Mouse (Mus musculus): ENCODE data around the gene Lyrm4. TPM values are rescaled to one million over a fixed set of nuclear protein-coding genes. Genes with fewer than 3 reads are reported as not detected.
A peak's percentile ranks its signal among the peaks of the same experiment; 100 is the strongest.

Lyrm4 gene
- polyA plus RNA-seq, 1 experiment from 2014 or later: 43.4 TPM

DNA sequence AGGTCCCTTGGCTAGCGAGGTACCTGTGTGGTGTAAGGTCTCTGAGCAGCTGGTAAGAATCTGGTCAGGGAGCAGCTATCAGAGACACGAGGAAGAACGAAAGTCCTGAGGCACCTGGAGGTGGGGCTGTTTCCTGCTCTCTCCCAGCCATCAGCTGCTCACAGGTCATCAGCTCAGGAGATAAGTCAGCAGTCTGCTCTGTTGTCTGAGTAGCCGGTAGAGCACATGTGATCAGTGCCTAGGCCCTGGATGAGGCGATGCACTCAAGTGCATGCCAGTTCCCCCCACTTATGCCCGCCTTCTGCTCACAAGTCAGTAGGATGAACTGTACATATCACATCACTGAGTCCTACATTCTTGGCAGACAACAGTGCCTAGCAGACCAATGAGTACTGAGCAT is 134.3 kb downstream of the Lyrm4 start:
- H3K9me3 ChIP-seq (ENCODE audit: control insufficient read depth, low read length): no peaks in the 10 kb centered on the region
- H3K4me2 ChIP-seq (replicated peaks): no peak overlapping the region
- no peak overlapping the region for H3K9ac ChIP-seq
- DNase-seq (ENCODE audit: low spot score) (no peak), ATAC-seq (ENCODE audit: low FRiP score) (no peak)
- H3K27me3 ChIP-seq (ENCODE audit: control insufficient read depth, insufficient read depth, low read length): no peaks in the 10 kb centered on the region
- H3K36me3 ChIP-seq (replicated peaks; ENCODE audit: control insufficient read depth, insufficient read depth): no peaks in the 10 kb centered on the region
- no peak overlapping the region for H3K27ac ChIP-seq
- WGBS: 90% methylated on average over 6 of the region's 6 CpGs
- H3K4me3 ChIP-seq (replicated peaks; ENCODE audit: low read length): no peak overlapping the region
- H3K4me1 ChIP-seq (replicated peaks; ENCODE audit: control insufficient read depth, insufficient read depth, low read length): 0 out of 2 replicates have a peak, but pooled peaks cover 5% of the 10 kb centered on the region

DNA sequence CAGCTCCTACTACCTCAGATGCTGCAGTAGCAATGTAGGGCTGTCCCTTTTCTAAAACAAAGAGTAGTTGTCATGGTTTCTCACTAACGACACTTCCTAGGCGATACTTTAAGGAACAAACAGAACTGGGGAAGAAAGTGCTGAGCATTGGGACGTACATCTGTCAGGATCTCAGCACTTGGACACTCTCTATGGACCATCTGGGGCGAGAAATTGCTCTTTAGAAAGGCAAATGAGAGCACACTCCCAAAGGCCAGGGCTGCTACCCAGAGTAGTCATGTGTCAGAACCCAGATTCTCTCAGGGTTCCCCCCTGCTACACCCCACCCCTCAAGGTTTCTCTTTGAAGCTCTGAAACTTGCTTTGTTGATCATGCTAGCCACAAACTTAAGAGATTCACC is 136.9 kb downstream of the Lyrm4 start:
- H3K9ac ChIP-seq: no peak overlapping the region
- no peaks in the 10 kb centered on the region for H3K36me3 ChIP-seq (replicated peaks; ENCODE audit: control insufficient read depth, insufficient read depth)
- 35% methylated on average over 4 of the region's 4 CpGs for WGBS
- H3K4me3 ChIP-seq (replicated peaks; ENCODE audit: low read length): no peak overlapping the region
- ATAC-seq (ENCODE audit: low FRiP score): no peak
- no peaks in the 10 kb centered on the region for H3K27me3 ChIP-seq (ENCODE audit: control insufficient read depth, insufficient read depth, low read length)
- no peak overlapping the region for H3K27ac ChIP-seq
- no peak for DNase-seq (ENCODE audit: low spot score)
- no peak overlapping the region for H3K4me2 ChIP-seq (replicated peaks)
- no peaks in the 10 kb centered on the region for H3K4me1 ChIP-seq (replicated peaks; ENCODE audit: control insufficient read depth, insufficient read depth, low read length)
- H3K9me3 ChIP-seq (ENCODE audit: control insufficient read depth, low read length): no peaks in the 10 kb centered on the region

DNA sequence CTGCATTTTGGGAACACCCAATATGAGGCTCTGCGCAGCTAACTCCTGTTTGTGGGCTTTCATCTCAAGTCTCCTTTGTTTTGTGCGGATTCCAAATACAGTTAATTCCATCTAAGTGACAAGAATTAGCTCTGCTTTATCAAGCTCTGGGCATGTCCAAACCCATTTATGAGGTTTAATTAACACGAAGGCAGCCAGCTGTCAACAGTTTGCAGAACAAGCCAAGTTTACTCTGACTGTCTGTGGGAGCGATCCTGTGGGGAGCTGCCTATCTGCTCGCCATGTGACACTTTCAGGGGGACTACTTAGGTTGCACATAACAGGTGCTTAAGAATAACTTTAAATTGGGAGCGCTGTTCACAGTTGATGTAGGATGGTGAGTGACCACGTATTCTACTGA is 140.4 kb downstream of the Lyrm4 start:
- Histone ChIP-seq H3K4me3 (replicated peaks; ENCODE audit: low read length) (no peak overlapping the region), H3K4me2 (replicated peaks) (no peak overlapping the region), H3K9ac (no peak overlapping the region), H3K9me3 (ENCODE audit: control insufficient read depth, low read length) (no peaks in the 10 kb centered on the region), H3K27me3 (ENCODE audit: control insufficient read depth, insufficient read depth, low read length) (no peaks in the 10 kb centered on the region), H3K36me3 (replicated peaks; ENCODE audit: control insufficient read depth, insufficient read depth) (no peaks in the 10 kb centered on the region), H3K27ac (no peak overlapping the region), H3K4me1 (replicated peaks; ENCODE audit: control insufficient read depth, insufficient read depth, low read length) (no peaks in the 10 kb centered on the region)
- no peak for ATAC-seq (ENCODE audit: low FRiP score)
- no peak for DNase-seq (ENCODE audit: low spot score)
- WGBS: 84% methylated on average over 7 of the region's 7 CpGs

DNA sequence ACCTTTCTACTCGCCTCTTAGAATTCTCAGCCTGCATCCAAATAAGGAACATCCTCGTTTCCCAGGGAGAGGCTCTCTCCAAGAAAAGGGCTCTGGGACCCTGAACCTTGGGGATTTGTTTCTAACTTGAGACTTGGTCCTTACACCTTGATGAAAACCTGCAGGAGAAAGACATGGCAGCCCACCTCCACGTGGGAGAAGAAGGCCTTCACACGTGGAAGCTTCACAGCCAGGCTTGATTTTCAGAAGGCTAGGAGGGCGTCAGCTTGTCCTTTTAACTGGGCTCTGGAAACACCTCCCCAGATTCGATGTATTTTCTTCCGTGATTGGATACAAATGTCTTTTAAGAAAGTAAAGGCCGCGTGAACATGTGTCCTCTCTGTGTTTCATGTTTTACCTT is 147.5 kb downstream of the Lyrm4 start:
- DNase-seq (ENCODE audit: low spot score) (no peak), ATAC-seq (ENCODE audit: low FRiP score) (no peak)
- peaks cover 28% of the 10 kb centered on the region for H3K27me3 ChIP-seq (ENCODE audit: control insufficient read depth, insufficient read depth, low read length)
- H3K4me2 ChIP-seq (replicated peaks): peak overlapping the region; percentile 100
- no peak overlapping the region for H3K27ac ChIP-seq
- H3K4me3 ChIP-seq (replicated peaks; ENCODE audit: low read length): peak overlapping the region; percentile 67
- H3K9me3 ChIP-seq (ENCODE audit: control insufficient read depth, low read length): no peaks in the 10 kb centered on the region
- WGBS: 25% methylated on average over 9 of the region's 9 CpGs
- H3K36me3 ChIP-seq (replicated peaks; ENCODE audit: control insufficient read depth, insufficient read depth): no peaks in the 10 kb centered on the region
- peaks cover 10% of the 10 kb centered on the region; the same call in 1 of the 2 replicates for H3K4me1 ChIP-seq (replicated peaks; ENCODE audit: control insufficient read depth, insufficient read depth, low read length)
- H3K9ac ChIP-seq: no peak overlapping the region

DNA sequence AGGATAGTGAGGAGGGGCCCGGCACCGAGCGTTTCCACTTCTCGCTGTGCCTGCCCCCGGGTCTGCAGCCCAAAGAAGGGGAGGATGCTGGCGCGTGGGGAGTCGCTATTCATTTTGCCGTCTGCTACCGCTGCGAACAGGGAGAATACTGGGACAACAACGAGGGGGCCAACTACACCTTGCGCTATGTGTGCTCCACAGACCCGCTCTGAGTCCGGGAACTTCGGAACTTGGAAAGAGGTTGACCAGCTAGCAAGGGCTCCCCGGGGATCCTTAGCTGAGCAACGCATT is 147.9 kb downstream of the Lyrm4 start:
- ATAC-seq (ENCODE audit: low FRiP score) (no peak), DNase-seq (ENCODE audit: low spot score) (no peak)
- no peak overlapping the region for H3K27ac ChIP-seq
- peak overlapping the region; percentile 57 for H3K9ac ChIP-seq
- H3K36me3 ChIP-seq (replicated peaks; ENCODE audit: control insufficient read depth, insufficient read depth): no peaks in the 10 kb centered on the region
- H3K4me2 ChIP-seq (replicated peaks): peak overlapping the region; percentile 100
- H3K4me1 ChIP-seq (replicated peaks; ENCODE audit: control insufficient read depth, insufficient read depth, low read length): peaks cover 10% of the 10 kb centered on the region; the same call in 1 of the 2 replicates
- no peaks in the 10 kb centered on the region for H3K9me3 ChIP-seq (ENCODE audit: control insufficient read depth, low read length)
- peaks cover 28% of the 10 kb centered on the region for H3K27me3 ChIP-seq (ENCODE audit: control insufficient read depth, insufficient read depth, low read length)
- WGBS: 1% methylated on average over 18 of the region's 18 CpGs
- H3K4me3 ChIP-seq (replicated peaks; ENCODE audit: low read length): peak overlapping the region; percentile 67

DNA sequence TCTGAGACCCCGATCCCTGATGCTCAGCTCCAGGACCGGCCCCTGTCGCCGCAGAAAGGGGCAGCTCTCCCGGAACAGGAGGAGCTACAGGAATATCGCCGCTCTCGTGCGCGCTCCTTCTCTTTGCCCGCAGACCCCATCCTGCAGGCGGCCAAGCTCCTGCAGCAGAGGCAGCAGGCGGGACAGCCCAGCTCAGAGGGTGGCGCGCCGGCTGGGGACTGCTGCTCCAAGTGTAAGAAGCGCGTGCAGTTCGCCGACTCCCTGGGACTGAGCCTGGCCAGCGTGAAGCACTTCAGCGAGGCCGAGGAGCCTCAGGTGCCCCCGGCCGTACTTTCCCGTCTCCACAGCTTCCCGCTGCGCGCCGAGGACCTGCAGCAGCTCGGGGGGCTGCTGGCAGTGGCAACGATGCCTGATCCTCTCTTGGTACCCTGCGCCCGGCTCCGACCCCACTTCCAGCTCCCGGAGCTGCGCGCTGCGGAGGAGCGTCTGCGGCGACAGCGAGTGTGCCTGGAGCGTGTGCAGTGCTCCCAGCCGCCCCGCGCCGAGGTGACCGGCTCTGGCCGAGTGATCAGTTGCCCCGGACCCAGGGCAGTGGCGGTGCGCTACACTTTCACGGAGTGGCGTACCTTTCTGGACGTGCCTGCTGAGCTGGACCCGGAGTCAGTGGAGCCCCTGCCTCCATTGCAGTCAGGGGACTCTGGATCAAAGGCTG is 148.5 kb downstream of the Lyrm4 start:
- Histone ChIP-seq H3K36me3 (replicated peaks; ENCODE audit: control insufficient read depth, insufficient read depth) (no peaks in the 10 kb centered on the region), H3K4me2 (replicated peaks) (peak overlapping the region; percentile 100), H3K9ac (peak overlapping the region; percentile 57), H3K4me1 (replicated peaks; ENCODE audit: control insufficient read depth, insufficient read depth, low read length) (peaks cover 10% of the 10 kb centered on the region; the same call in 1 of the 2 replicates), H3K27ac (no peak overlapping the region), H3K4me3 (replicated peaks; ENCODE audit: low read length) (peak overlapping the region; percentile 67), H3K27me3 (ENCODE audit: control insufficient read depth, insufficient read depth, low read length) (peaks cover 28% of the 10 kb centered on the region), H3K9me3 (ENCODE audit: control insufficient read depth, low read length) (no peaks in the 10 kb centered on the region)
- peak; percentile 74; the same call in 1 of the 2 replicates for ATAC-seq (ENCODE audit: low FRiP score)
- WGBS: under 1% methylated on average over 56 of the region's 57 CpGs
- DNase-seq (ENCODE audit: low spot score): no peak

DNA sequence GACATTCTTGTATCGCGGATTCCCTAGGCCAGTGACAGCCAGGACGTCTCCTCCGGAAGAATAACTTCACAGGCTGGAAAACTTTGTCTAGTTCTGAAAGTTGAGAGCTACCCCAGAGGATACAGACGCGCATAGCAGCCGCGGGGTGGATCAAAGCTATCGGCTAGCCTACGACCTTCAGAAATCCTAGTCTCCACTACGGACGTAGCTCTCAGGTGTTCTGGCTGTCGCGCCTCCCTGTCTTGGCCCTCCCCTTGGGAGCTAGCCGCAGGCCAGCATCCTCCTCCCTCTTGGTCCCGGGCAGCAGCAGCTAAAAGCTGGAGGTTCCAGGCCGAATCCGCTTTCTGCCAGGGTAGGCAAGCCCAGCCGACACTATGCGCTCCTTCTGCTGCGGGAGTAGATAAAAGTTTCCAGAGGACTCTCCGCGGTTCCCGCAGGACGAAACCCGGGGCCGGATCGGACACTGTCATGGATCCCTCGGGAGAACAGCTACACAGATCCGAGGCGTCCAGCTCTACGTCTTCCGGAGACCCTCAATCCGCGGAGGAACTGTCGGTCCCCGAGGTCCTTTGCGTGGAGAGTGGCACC is 149.1 kb downstream of the Lyrm4 start:
- Histone ChIP-seq H3K4me2 (replicated peaks) (peak overlapping the region; percentile 100), H3K4me1 (replicated peaks; ENCODE audit: control insufficient read depth, insufficient read depth, low read length) (peaks cover 10% of the 10 kb centered on the region; the same call in 1 of the 2 replicates), H3K9ac (peak overlapping the region; percentile 57), H3K27me3 (ENCODE audit: control insufficient read depth, insufficient read depth, low read length) (peaks cover 28% of the 10 kb centered on the region), H3K4me3 (replicated peaks; ENCODE audit: low read length) (peak overlapping the region; percentile 67), H3K27ac (no peak overlapping the region), H3K9me3 (ENCODE audit: control insufficient read depth, low read length) (no peaks in the 10 kb centered on the region), H3K36me3 (replicated peaks; ENCODE audit: control insufficient read depth, insufficient read depth) (no peaks in the 10 kb centered on the region)
- ATAC-seq (ENCODE audit: low FRiP score) (peak; percentile 48; the same call in 1 of the 2 replicates), DNase-seq (ENCODE audit: low spot score) (no peak)
- WGBS: under 1% methylated on average over 38 of the region's 38 CpGs

DNA sequence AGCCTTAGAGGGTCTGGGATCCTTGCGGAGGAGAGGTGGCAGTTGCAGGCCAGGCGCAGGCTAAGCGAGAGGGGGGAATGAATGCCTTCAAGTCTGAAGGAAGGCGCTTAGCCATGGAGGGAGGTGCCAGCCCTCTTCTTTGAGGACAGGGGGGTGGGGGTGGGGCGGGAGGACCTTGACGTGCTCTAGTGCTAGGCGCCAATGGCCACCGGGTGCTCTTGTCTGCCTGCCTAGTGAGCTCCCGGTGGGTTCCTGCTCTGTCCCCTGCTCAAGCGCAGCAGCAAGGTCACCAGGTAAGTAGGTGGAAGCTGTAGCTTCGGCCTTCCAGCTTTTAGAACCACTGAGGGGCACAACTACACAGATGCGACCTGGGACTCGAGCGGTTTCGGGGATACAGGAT is 149.6 kb downstream of the Lyrm4 start:
- H3K4me2 ChIP-seq (replicated peaks): peak overlapping the region; percentile 100
- H3K27me3 ChIP-seq (ENCODE audit: control insufficient read depth, insufficient read depth, low read length): peaks cover 28% of the 10 kb centered on the region
- peak overlapping the region; percentile 67 for H3K4me3 ChIP-seq (replicated peaks; ENCODE audit: low read length)
- no peaks in the 10 kb centered on the region for H3K9me3 ChIP-seq (ENCODE audit: control insufficient read depth, low read length)
- WGBS: 4% methylated on average over 14 of the region's 15 CpGs
- H3K27ac ChIP-seq: no peak overlapping the region
- DNase-seq (ENCODE audit: low spot score): no peak
- no peak for ATAC-seq (ENCODE audit: low FRiP score)
- H3K9ac ChIP-seq: no peak overlapping the region; the same call in 1 of the 2 replicates
- peaks cover 10% of the 10 kb centered on the region; the same call in 1 of the 2 replicates for H3K4me1 ChIP-seq (replicated peaks; ENCODE audit: control insufficient read depth, insufficient read depth, low read length)
- H3K36me3 ChIP-seq (replicated peaks; ENCODE audit: control insufficient read depth, insufficient read depth): no peaks in the 10 kb centered on the region

DNA sequence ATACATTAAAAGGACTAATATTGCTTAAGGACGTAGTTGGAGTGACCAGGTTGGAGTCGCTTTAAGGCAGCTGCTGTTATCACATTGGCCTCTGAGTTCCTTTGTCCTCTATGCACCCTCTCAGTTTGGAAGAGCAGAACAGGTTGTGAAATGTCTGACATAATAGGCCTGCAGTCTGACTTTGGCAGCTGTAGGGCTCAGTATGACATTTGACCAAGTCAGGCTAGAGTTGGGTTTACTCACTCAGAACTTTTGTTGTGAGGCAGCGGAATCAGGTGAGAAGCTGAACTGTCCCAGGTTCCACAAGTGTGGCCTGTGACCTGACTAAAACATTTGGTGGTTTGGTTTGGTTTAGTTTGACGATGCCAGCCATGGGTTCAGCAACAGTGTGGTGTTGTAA is 153.7 kb downstream of the Lyrm4 start:
- WGBS: 94% methylated on average over 4 of the region's 4 CpGs
- Histone ChIP-seq H3K4me3 (replicated peaks; ENCODE audit: low read length) (no peak overlapping the region), H3K9me3 (ENCODE audit: control insufficient read depth, low read length) (no peaks in the 10 kb centered on the region), H3K9ac (no peak overlapping the region), H3K27me3 (ENCODE audit: control insufficient read depth, insufficient read depth, low read length) (peaks cover 14% of the 10 kb centered on the region), H3K27ac (no peak overlapping the region), H3K4me2 (replicated peaks) (no peak overlapping the region), H3K4me1 (replicated peaks; ENCODE audit: control insufficient read depth, insufficient read depth, low read length) (0 out of 2 replicates have a peak, but pooled peaks cover 6% of the 10 kb centered on the region), H3K36me3 (replicated peaks; ENCODE audit: control insufficient read depth, insufficient read depth) (no peaks in the 10 kb centered on the region)
- DNase-seq (ENCODE audit: low spot score) (no peak), ATAC-seq (ENCODE audit: low FRiP score) (no peak)
